Mouse (Mus musculus) forebrain, embryonic 14.5 days (tissue): ENCODE data around the gene Hoxa13. TPM values are rescaled to one million over a fixed set of nuclear protein-coding genes. Genes with fewer than 3 reads are reported as not detected.

Source experiments
- ATAC-seq: fragments of 200-750 bp; cut with Nextera tagmentation; 2 replicates; pipeline ENCODE4 v1.8.0; 2017; ENCODE audit warnings: mild to moderate bottlenecking, moderate library complexity
- DNase-seq: peaks from one replicate; pipeline ENCODE4 v3.0.0-alpha.2; 2015; ENCODE audit warnings: low spot score
- H3K27ac ChIP-seq: fragments of 300-500 bp; sonication (generic); 2 replicates; pipeline ENCODE4 v1.5.1; 2014; ENCODE audit warnings: low read depth, mild to moderate bottlenecking, control low read depth, low read length, moderate library complexity
- H3K27me3 ChIP-seq: fragments of 300-500 bp; sonication (generic); replicated peaks from 2 replicates; pipeline ENCODE4 v1.6.1; 2014; ENCODE audit warnings: low read length, control low read depth, mixed read lengths; ENCODE audit not compliant: control insufficient read depth, insufficient read depth
- H3K36me3 ChIP-seq: fragments of 300-500 bp; sonication (generic); 2 replicates; pipeline ENCODE4 v1.6.1; 2014; ENCODE audit warnings: low read length, control low read depth; ENCODE audit not compliant: control insufficient read depth, insufficient read depth
- H3K4me1 ChIP-seq: fragments of 300-500 bp; sonication (generic); 2 replicates; pipeline ENCODE4 v1.6.1; 2014; ENCODE audit warnings: antibody characterized with exemption, low read length, control low read depth; ENCODE audit not compliant: control insufficient read depth, insufficient read depth
- H3K4me2 ChIP-seq: fragments of 300-500 bp; sonication (generic); 2 replicates; pipeline ENCODE4 v1.6.1; 2014; ENCODE audit warnings: mild to moderate bottlenecking, control low read depth, low read length
- H3K4me3 ChIP-seq: fragments of 300-500 bp; sonication (generic); 2 replicates; pipeline ENCODE4 v1.5.1; 2014; ENCODE audit warnings: low read depth, low read length, control low read depth
- H3K9ac ChIP-seq: fragments of 300-500 bp; sonication (generic); 2 replicates; pipeline ENCODE4 v1.6.1; 2014; ENCODE audit warnings: mild to moderate bottlenecking, low read length, control low read depth, moderate library complexity
- H3K9me3 ChIP-seq: fragments of 300-500 bp; sonication (generic); replicated peaks from 2 replicates; pipeline ENCODE4 v1.6.1; 2016; ENCODE audit warnings: low read length, control low read depth, mixed read lengths; ENCODE audit not compliant: control insufficient read depth
- WGBS: fragments of 180-500 bp; shearing (Covaris S2); extraction: QIAGEN DNeasy Blood & Tissue Kit; methylation state at CpG from one replicate; pipeline ENCODE4 v1.1.7; 2014; 5-methylcytosine and 5-hydroxymethylcytosine counted together
- polyA plus RNA-seq: library from polyadenylated mRNA; unstranded; fragments of >200 nt; fragmentation: Nextera tagmentation; extraction: Ambion mirVana; gene quantifications from 2 replicates; pipeline ENCODE4 v1.2.1, GENCODE M21; 2014

Gene Hoxa13
- polyA plus RNA-seq, 1 experiment from 2014 or later = not detected

GRCm38 (mm10) chr6:52218643-52219215 is 42.0 kb downstream of the Hoxa13 start:
- Histone ChIP-seq H3K36me3 (no peaks in the 10 kb centered on the region), H3K27me3 (peaks cover 100% of the 10 kb centered on the region), H3K9ac (no peak overlapping the region), H3K4me1 (peaks cover 9% of the 10 kb centered on the region), H3K27ac (no peak overlapping the region), H3K4me2 (no peak overlapping the region), H3K4me3 (no peak overlapping the region), H3K9me3 (no peaks in the 10 kb centered on the region)
- no peak for ATAC-seq
- 6% methylated on average over 14 of the region's 14 CpGs for WGBS
- no peak for DNase-seq

GRCm38 (mm10) chr6:52217895-52218642 is 42.6 kb downstream of the Hoxa13 start:
- peaks cover 100% of the 10 kb centered on the region for H3K27me3 ChIP-seq
- H3K4me2 ChIP-seq = no peak overlapping the region
- DNase-seq (no peak), ATAC-seq (no peak)
- 2% methylated on average over 23 of the region's 23 CpGs for WGBS
- no peak overlapping the region for H3K4me3 ChIP-seq
- peaks cover 9% of the 10 kb centered on the region for H3K4me1 ChIP-seq
- H3K9me3 ChIP-seq = no peaks in the 10 kb centered on the region
- no peaks in the 10 kb centered on the region for H3K36me3 ChIP-seq
- no peak overlapping the region for H3K9ac ChIP-seq
- H3K27ac ChIP-seq = no peak overlapping the region

- Histone ChIP-seq H3K4me1 (peaks cover 9% of the 10 kb centered on the region), H3K36me3 (no peaks in the 10 kb centered on the region), H3K4me3 (peak overlapping the region; percentile 15), H3K9ac (no peak overlapping the region), H3K9me3 (no peaks in the 10 kb centered on the region), H3K27me3 (peaks cover 100% of the 10 kb centered on the region), H3K27ac (no peak overlapping the region), H3K4me2 (peak overlapping the region; percentile 45)
- under 1% methylated on average over 24 of the region's 25 CpGs for WGBS
- DNase-seq = no peak
- peak; percentile 57 for ATAC-seq
These were observed 43.3 kb downstream of the Hoxa13 start for GRCm38 (mm10) chr6:52217459-52217768.

DNA sequence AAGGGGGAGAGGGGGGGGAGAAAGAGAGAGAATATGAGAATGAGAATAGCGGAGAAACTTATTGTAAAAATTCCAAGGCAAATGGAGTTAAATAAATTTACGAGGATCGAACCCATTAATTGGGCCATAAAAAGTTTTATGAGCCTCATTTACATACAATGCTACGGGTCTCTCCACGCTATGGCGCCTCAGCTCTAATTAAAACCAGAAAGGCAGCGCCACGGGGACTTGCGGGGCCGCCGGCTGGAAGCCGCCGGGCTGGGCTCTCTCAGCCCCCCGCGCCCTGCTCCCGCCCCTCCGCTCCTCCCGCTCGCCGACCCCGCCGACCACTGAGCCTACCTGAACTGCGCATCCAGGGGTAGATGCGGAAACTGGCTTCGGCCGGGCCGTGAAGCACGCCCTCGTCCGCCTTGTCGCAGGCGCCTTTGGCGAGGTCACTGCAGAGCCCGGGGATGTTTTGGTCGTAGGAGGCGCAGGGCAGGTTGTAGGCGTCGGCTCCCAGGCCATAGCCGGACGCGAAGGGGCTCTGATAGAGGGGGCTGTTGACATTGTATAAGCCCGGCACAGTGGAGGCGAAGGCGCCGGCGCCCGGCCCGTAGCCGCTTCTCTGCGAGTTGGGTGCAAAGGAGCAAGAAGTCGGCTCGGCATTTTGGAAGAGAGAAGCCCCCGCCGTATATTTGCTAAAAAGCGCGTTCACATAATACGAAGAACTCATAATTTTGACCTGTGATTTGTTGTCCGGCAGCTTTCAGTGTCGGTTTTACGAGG is 43.8 kb downstream of the Hoxa13 start:
- Histone ChIP-seq H3K4me3 (peak overlapping the region; percentile 15), H3K9ac (no peak overlapping the region), H3K4me1 (peaks cover 9% of the 10 kb centered on the region), H3K27me3 (peaks cover 100% of the 10 kb centered on the region), H3K36me3 (no peaks in the 10 kb centered on the region), H3K9me3 (no peaks in the 10 kb centered on the region), H3K27ac (no peak overlapping the region), H3K4me2 (peak overlapping the region; percentile 45)
- DNase-seq (no peak), ATAC-seq (no peak)
- WGBS = 2% methylated on average over 60 of the region's 60 CpGs

- Histone ChIP-seq H3K9me3 (no peaks in the 10 kb centered on the region), H3K27ac (no peak overlapping the region), H3K27me3 (peaks cover 100% of the 10 kb centered on the region), H3K4me2 (no peak overlapping the region), H3K4me1 (peaks cover 6% of the 10 kb centered on the region; the same call in 1 of the 2 replicates), H3K4me3 (no peak overlapping the region), H3K9ac (no peak overlapping the region), H3K36me3 (no peaks in the 10 kb centered on the region)
- no peak for DNase-seq
- no peak for ATAC-seq
- WGBS = 2% methylated on average over 30 of the region's 30 CpGs
These were observed 44.7 kb downstream of the Hoxa13 start for GRCm38 (mm10) chr6:52215771-52216535.

GRCm38 (mm10) chr6:52215070-52215469 is 45.6 kb downstream of the Hoxa13 start:
- H3K36me3 ChIP-seq = no peaks in the 10 kb centered on the region
- 12% methylated on average over 3 of the region's 3 CpGs for WGBS
- no peak for ATAC-seq
- H3K9ac ChIP-seq = no peak overlapping the region
- no peaks in the 10 kb centered on the region for H3K9me3 ChIP-seq
- H3K27me3 ChIP-seq = peaks cover 98% of the 10 kb centered on the region
- H3K27ac ChIP-seq = no peak overlapping the region
- H3K4me2 ChIP-seq = no peak overlapping the region
- no peak overlapping the region for H3K4me3 ChIP-seq
- no peak for DNase-seq
- peaks cover 6% of the 10 kb centered on the region; the same call in 1 of the 2 replicates for H3K4me1 ChIP-seq

- Histone ChIP-seq H3K4me3 (no peak overlapping the region), H3K36me3 (no peaks in the 10 kb centered on the region), H3K4me1 (peaks cover 6% of the 10 kb centered on the region; the same call in 1 of the 2 replicates), H3K27ac (no peak overlapping the region), H3K4me2 (no peak overlapping the region), H3K9me3 (no peaks in the 10 kb centered on the region), H3K27me3 (peaks cover 98% of the 10 kb centered on the region), H3K9ac (no peak overlapping the region)
- no peak for ATAC-seq
- DNase-seq = no peak
- 9% methylated on average over 5 of the region's 5 CpGs for WGBS
These were observed 46.4 kb downstream of the Hoxa13 start for GRCm38 (mm10) chr6:52214271-52214670.

- peaks cover 98% of the 10 kb centered on the region for H3K27me3 ChIP-seq
- H3K36me3 ChIP-seq = no peaks in the 10 kb centered on the region
- H3K4me3 ChIP-seq = no peak within 1 kb of the TSS
- no peak within 1 kb of the TSS for H3K9ac ChIP-seq
- no peak within 1 kb of the TSS for H3K4me2 ChIP-seq
- DNase-seq = no peak
- peaks cover 6% of the 10 kb centered on the region; the same call in 1 of the 2 replicates for H3K4me1 ChIP-seq
- no peak within 1 kb of the TSS for H3K27ac ChIP-seq
- WGBS = 3% methylated on average over 38 of the region's 38 CpGs
- no peaks in the 10 kb centered on the region for H3K9me3 ChIP-seq
- ATAC-seq = no peak
These were observed 47.3 kb downstream of the Hoxa13 start, which contains the start of the genes Hoxa3 and Gm28308 for GRCm38 (mm10) chr6:52213119-52213986. Gene Hoxa3, minus strand, starts transcription at chr6:52213336. Gene Gm28308, minus strand, starts transcription at chr6:52213339.
